Mouse (Mus musculus) G1E (cell line): Measurements from ENCODE around the gene Jph2.

Experiments used
- CTCF ChIP-seq: IDR thresholded peaks from 2 replicates; pipeline ENCODE4 v1.5.1; 2012; ENCODE audit warnings: low read depth, low read length, inconsistent platforms, mixed read lengths
- GATA1 ChIP-seq: IDR thresholded peaks from 2 replicates; pipeline ENCODE4 v1.6.1; 2012; ENCODE audit warnings: borderline replicate concordance, low read length, inconsistent platforms, mixed read lengths
- GATA2 ChIP-seq: IDR thresholded peaks from 2 replicates; pipeline ENCODE4 v1.6.1; 2012; ENCODE audit warnings: low read depth, low read length, inconsistent platforms, borderline replicate concordance
- POLR2AphosphoS5 ChIP-seq: IDR thresholded peaks from 2 replicates; pipeline ENCODE4 v1.6.1; 2012; ENCODE audit warnings: low read depth, low read length, inconsistent platforms; ENCODE audit not compliant: insufficient replicate concordance
- TAL1 ChIP-seq: conservative IDR thresholded peaks from 2 replicates; pipeline ENCODE4 v1.6.1; 2012; ENCODE audit warnings: low read depth, low read length, inconsistent platforms, mixed read lengths

GRCm38 (mm10) chr2:163397905-163398304 lies at the start of gene Jph2:
- TF ChIP-seq CTCF (no peak), GATA1 (no peak), TAL1 (no peak), POLR2AphosphoS5 (no peak), GATA2 (no peak)
